Mouse (Mus musculus) embryo, embryonic 10 days (tissue): ENCODE measurements at regions not wholly inside any gene's neighbourhood (a gene's known extent, or its start where the extent isn't known, plus 50 kb on each side); places are given as distances from the start of the nearest gene placed in this dataset.

Source experiments
- DNase-seq: peaks from one replicate; pipeline ENCODE4 v3.0.0-alpha.2; 2015; ENCODE audit warnings: low spot score

DNA sequence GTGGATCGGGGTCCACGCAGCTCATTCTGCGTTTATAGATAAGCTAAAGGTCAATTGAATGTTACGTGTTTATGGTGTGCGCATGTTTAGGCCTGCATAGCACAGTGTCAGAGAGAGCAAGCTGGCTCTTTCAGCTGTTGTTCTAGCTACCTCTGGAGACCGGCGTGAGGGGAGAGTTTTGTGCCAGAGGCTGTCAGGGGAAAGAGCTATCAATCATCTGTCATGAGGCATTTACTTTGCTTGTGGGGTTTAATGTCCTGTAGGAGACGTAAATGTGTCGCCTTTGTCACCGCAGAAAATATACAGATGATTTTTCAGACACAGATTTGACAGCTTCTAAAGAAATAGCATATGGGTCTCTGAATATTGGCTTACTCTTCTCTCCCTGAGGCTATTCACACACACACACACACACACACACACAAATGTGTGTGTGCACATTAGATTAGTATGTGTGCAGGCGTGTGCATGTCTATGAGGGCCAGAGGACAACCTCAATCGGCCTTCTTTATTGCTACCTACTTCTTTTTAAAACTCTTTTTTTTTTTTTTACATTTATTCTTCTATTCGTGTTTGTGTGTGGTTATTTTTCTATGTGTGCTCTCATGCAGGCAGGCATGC, 432.0 kb upstream of the Mctp2 start:
- DNase-seq = peak; percentile 31

DNA sequence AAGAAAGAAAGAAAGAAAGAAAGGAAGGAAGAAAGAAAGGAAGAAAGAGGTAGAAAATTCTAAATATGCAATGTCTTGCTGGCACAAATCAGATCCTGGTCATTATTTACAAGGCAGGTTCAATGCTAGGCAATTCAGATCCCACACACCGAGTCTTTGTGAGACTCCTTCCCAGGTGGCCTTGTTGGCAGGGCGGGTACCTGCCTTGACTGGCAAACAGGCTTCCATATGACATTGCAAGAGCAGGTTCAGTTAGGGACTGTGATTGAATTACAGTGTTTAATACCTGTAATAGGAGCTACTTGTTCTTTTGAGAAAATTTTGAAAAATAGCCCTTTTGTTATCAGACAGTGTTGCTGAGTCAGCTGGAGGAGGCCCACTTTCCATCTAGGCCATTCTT, 436.0 kb upstream of the Mctp2 start:
- DNase-seq = no peak

DNA sequence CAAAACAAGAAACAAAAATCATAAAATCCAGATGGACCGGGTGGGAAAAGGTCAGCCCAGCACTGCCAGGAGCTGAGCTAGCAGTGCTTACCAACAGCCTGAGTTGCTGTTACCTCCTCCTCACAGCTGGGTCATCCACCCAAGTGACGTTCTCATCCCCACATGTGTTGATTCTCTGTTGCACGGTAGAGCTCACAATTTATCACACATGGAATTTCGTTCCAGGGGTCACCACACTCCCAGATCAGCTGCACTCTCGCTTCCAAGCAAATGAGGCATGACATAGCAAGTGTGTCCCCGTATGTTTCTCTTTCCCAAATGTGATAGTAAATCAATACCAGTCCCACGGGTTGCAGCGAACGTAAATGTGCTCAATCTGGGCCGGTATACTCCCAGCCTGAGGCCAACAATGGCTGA, 445.1 kb upstream of the Mctp2 start:
- DNase-seq = peak; percentile 71

DNA sequence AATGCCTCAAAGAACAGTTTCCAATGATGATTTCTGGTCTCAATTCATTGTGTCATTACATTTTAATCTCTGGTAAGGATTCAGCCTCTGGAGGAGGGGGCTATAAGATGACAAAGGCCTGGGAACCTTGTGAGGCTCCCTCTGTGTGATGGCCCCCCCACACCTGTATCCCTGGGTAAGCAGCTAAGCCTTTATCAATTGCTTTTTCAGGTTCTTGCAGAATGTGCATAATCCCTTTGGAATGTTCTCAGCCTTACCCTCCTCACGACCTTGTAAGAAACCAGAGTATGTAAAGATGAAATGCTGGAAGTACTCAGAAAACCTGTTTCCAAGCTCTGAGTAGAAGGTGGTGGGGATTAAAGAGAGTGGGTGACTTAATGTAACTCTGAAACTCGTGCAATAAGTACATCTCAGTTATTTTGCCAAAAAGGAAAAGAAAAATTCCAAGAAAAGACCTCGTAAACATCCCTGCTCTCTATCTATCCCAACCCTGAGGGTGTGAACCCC, 446.7 kb upstream of the Mctp2 start:
- DNase-seq = no peak

DNA sequence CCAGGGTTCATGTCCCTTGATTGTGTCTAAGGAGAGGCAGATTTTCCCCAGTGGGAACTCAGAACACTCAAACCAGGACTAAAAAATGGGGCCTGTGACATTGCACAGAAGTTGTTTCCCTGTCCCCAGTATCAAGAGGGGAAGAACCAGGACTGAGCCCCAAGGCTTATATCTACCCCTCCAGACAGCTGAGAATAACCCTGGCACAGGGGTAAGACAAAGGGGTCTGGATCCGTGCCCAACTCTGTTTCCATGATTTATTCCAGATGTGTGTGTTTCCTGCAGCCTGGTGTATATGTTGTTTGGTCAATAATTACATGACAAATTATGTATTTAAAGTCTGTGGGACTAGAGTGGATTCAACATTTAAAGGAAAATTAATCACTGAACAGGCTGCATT, 456.3 kb upstream of the Mctp2 start:
- DNase-seq = peak; percentile 20

DNA sequence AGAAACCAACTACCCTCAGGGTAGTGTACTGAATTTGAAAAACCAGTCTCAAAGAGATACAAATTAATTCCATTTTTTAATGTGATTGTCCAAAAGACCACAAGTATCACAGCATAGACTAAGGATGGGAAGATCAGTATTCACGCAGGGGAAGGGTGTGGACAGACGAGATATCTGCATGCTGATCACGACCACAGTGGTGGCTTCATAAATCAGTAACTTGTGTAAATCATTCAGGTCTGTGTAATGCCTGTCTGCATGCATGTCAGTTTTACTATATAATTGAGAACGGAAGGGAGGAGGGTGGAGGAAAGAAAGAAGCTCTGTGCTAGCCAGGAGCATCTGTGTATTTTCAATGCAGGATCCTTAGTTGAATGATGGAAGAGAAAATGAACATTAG, 462.3 kb upstream of the Mctp2 start:
- no peak for DNase-seq

DNA sequence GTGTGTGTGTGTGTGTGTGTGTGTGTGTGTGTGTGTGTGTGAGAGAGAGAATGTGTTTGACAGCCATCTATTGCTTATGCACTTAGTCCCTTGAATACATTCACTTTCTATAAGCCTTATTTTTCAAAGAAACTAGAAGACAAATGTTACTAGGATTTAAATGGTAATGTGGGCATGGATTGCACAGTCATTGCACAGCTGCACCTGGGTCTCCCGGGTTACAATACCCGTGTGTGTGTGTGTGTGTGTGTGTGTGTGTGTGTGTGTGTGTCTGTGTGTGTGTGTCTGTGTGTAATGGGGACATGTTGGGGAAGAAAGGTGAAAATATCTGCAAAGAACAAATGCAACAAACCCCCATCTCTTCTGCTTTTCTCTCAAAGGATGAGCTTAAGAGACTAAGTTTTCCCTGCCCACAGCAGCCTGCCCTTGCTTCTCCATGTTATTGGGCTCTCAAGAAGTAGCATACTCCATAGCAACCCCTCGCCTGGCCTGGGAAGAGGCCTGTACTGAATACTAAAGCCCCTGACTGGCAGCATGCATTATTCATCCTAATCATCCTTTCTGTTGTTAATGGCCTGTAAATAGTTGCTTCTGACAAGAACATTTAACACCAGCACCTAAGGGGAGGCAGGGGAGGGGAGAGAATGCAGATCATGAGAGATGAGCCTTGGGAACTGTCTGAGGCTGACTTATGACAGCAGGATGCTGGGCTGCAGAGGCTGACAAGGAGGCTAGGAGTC, 467.8 kb upstream of the Mctp2 start:
- DNase-seq = peak; percentile 41

DNA sequence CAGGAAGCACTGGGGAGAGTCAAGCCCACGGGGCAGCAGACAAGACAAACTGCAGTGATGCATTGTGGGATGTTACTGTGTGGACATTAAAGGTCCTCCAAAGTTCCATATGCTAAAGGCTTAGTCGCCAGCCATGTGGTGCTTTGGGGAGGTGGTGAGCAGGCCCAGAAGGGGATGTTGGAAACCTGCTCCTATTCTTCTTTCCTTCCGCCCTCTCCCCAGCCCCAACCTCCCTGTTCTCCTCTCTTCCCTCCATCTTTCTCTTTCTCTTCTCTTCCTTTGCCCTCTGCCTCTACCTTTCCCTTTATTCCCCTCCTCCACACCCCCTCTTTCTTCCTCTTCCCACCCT, 468.3 kb upstream of the Mctp2 start:
- DNase-seq = no peak

DNA sequence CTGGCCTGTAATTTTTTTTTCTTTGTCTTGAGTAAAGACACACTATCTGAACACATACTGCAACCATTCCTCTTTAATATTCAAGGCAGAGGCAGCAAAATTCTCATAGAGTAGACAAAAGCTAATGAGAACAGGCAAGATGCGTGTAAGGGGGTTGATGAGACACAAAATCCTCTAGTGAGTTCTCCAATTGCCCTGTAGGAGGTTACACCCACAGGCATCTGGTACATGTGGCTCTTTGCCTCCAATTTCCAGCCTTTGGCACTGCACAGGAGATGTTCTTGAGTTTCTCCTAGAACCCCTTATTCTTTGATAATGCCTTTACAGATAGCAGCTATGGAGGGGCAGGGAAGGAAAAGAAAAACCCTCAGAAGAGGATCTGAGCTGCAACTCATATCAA, 480.9 kb upstream of the Mctp2 start:
- no peak for DNase-seq

DNA sequence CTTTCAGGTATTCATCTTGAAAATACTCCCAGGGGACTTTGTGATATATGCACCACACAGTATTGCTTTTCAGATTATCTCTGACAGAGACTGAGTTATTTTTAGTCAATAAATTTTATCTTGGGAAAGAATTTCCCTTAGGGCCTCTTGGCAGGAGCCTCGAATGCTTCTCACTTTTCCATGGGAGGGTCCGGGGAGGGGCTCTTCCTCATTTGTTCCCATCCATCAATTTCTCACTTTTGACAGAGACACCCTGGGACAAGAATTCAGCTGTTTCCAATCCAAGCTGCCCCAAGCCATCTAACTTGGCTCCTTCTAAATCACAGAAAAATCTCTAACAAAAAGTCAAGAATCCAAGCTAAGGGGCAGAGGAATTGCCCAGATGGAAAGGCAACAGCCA, 481.9 kb upstream of the Mctp2 start:
- DNase-seq = peak; percentile 3

DNA sequence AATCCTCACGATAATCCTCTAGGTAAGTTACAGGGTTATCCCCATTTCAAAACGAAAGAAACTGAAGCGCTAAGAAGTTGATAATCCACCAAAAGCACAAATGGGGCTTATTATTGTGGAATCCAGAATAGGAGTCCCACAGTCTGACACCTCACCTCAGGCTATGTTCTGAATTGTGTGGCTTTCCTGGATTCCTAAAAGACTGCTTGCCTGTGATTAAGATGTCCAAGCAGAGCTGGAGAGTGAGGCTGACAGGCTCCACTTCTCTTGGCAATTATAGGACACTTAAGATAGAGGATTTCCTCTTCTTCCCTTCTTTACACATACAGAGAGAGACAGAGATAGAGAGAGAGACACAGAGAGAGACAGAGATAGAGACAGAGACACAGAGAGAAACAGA, 515.7 kb upstream of the Mctp2 start:
- no peak for DNase-seq

DNA sequence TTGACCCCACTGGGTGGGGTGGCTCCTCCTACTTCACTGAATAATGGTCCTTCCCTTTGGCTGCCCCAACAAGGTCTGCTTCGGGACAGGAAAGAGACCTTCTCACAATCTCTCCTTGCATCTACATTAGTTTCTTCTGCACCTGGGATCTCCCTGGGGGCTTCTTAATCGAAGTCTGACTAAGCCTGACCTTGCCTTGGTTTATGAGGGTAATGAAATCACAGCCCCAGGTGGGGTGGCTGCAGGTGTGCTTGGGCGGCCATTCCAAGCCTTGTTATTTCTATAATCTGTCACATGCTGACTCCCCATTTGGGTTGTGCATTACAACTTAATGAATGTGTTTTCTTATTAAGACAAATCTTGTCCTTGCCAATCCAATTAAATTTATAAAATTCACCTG, 520.2 kb upstream of the Mctp2 start:
- DNase-seq = no peak

DNA sequence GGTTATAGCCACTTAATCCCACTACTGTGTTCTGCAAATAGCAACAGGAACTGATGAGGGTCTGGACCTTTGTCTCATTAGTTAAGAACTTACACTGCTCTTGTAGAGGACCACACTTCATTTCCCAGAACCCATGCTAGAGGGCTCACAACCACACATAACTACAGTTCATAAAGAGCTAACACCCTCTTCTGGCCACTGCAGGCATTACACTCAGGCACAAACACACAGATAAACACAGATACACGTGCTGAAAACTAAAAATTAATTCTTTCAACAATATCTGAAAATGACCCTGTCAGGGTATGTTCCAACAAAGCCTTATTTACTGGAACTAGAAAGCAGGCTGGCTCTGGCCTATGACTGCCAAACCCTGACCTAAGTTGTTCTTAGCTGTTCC, 529.0 kb upstream of the Mctp2 start:
- DNase-seq = no peak

DNA sequence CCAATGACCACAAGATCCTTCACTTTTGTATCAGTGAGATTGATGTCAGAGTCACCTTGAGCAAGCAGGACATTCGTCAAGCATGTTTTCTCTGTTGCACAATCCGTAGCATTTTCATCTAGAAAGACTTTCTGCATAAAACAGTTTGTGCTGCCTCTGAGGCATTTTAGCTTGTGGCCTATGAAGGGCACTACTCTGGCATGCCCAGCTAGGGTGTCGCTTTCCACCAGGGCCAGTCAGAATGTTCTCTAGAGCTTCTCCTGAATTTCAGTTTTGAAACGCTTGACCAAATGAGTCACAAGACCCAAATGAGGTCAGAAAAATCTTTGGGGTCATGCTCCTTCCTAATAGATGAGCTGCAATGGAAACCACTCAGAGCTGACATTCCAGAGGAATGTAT, 529.6 kb upstream of the Mctp2 start:
- DNase-seq = no peak

DNA sequence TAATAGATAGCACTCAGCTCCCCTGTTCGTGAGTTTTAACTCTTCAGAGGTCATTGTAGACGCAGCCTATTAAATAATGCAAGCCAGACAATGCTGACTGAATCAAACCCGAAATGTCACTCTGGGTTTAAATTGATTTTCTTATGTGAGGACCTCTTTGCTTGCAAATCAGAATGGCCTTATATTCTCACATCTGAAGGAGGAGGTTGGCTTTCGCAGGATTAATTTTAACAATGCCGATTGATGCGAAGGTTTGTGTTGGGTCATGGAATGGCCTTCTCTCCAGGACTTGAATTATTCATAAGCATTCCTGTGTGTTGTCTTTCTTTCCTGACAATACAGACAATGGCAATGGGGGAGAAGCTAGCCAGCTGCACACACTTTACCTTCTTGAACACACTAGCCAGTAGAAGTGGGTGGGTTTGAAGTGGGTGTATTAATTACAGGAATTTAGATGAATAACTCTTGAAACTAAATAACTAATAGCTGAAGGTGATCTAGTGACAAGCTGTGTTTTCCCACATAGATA, 530.1 kb upstream of the Mctp2 start:
- no peak for DNase-seq

DNA sequence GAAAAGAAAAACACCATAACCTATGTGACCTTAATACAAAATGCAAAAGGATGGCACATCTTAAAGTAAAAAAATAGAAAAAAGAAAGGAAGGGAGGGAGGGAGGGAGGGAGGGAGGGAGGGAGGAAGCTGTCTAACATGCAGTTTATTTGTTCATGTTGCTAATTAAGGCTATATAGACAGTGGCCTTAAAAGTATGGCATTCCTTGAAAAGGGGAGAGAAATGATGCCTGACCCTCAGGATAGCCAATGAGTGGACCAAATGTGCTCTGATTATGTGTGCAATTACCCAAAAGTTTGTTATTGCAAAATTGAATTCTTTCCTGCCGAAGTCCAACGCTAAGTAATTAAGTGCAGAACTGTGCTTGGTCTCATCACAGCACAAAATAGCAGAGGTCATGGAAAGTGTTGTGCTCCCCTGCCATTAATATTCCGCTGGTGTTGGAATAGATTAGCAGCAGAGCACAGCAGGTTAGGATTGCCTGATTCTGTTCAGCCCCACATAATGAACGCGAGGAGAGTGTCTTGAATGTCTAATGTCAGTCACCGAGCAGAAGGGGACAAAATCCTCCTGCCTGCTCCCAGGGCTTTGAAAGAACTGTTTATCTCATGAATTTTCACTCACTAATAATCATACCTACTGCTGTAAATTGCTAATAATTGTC, 531.7 kb upstream of the Mctp2 start:
- DNase-seq = peak; percentile 9

DNA sequence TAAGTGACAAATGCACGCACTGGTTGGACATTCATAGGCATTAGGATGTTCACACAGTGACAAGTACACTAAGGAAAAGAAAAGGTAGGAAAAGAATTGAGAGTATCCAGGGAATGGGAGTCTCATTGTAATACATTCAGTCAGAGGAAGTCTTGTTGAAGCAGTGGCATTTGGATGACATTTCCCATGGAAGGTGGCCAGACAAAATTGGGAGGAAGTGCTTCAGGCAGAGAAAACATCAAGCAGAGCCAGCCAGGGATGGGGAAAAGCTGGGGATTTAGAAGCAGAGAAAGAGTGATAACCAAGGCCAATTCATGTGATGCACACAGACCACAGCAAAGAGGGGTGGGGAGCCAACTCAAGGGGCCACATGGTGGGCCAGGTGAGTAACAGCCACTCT, 524.0 kb upstream of the Rgma start:
- no peak for DNase-seq

DNA sequence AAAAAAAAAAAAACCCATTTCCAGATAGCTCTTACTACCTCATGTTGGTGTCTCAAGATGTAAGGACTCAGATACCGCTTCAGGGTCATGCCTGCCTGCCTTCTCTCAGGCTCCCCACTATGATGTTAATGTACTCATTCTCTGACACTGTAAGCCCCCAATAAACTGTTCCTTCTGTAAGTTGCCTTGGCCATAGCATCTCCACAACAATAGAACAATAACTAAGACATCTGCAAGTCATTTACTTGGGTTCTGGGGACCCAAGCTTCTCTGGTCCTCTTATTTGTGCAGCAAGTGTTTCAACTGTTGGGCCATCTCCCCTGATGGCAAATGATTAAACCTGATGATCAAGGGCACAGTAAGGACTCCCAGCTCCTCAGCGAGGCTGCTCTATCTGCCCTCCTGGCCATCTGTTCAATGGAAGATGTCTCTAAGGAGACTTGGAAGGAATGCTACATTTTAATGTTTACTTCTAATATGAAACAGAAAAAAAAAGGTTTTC, 520.8 kb upstream of the Rgma start:
- DNase-seq = no peak

DNA sequence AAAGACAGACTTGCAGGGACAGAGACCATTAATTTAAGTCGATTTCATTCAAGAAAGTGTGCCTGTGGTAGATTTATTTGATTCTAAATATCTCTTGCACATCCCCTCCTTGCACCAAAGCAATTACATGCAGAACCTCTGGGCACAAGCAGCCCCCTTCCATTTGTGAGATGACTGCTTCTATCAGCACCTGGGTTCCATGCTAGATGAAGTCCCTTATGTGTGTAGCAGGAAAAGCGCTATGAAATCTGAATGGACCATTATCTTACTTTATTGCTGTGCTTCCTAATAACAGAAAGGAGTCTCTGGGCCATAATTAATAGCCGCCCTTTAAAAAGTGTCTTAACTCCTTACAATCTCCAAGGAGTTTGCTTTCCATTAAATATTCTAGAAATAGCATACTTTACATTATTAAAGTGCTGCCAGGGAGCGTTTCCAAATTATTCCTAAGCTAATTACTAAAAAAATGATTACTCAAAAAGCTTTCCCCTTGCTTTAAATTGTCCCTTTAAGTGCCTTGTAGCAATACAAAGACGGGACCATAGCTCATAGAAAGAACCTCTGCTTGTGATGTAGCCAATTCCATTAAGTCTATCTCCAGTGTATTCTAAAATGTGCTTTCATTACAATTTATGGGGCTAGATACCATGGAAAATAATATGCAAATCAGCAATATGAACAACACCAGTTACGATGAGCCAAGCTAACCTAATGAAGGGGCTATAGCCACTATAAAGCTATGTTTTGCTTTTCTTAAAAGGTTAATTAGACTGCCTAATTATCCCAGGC, 508.1 kb upstream of the Rgma start:
- no peak for DNase-seq

DNA sequence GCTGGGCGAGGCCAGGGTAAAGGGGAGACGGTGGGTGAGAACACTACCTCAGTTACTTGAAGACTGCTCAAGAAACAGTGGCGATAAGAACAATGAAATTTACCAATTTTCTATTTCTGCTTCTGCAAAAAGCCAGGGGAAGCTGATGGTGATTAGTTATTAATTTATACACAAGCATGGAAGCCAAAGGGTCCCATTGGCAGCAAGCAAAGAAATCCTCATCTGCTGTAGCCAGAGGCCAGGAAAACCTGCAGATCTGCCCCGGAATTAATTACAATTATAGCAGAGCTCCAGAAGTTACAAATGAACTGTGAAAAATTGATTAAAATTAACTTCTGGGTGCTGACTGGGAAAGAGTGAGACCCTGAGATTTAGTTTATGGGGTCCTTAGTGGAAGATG, 506.2 kb upstream of the Rgma start:
- no peak for DNase-seq

DNA sequence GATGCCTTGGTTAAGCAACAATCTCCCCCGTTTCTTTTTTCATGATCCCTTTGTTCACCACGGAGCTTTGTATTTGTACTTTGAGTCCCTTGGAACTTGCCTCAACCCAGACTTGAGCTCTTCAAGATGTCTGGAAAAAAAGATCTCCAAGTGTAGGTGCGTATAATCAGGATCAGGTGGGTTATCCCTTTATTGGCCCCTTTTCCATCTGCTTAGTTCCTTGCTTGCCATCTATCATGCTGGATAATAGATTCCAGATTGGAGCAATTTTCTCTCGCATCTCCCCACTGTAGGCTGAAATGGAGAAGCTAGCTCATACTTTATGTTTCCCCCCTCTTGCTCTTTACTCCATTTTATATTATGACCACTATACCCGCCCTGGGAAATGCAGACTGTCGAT, 474.5 kb upstream of the Rgma start:
- peak; percentile 16 for DNase-seq

DNA sequence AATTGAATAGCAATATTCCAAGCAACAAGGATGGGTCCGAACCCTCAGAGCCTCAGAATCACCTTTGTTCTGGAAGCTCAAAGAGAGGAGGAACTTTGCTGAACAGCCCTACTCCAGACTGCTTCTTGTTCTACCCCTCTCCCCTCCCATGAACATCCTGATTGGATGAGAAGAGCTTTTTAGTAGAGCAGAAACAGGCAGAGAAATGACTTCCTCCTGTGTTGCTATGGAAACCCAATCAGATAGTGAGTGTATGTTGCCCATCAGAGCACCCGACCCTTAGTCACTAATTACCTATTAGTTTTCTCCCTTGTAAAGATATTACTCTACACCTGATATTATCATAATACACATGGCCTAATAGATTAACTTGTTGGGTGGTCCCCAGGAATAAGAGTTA, 469.4 kb upstream of the Rgma start:
- no peak for DNase-seq
